Mouse (Mus musculus): ENCODE measurements around the gene Trib3.
"Not testable (repeated sequence)": the region's sequence is repeated elsewhere in the genome, so short reads cannot be mapped to it uniquely, and the experiment has no call there.

Gene Trib3

GRCm38 (mm10) chr2:152343329-152344213 lies at the start of gene Trib3:
Trib3 (minus strand) TSS chr2:152344032.
- peak; percentile 57 for DNase-seq (ENCODE audit: low spot score)

GRCm38 (mm10) chr2:152393225-152394017 lies 49.6 kb upstream of the Trib3 start:
- DNase-seq (ENCODE audit: low spot score) = no peak

DNA sequence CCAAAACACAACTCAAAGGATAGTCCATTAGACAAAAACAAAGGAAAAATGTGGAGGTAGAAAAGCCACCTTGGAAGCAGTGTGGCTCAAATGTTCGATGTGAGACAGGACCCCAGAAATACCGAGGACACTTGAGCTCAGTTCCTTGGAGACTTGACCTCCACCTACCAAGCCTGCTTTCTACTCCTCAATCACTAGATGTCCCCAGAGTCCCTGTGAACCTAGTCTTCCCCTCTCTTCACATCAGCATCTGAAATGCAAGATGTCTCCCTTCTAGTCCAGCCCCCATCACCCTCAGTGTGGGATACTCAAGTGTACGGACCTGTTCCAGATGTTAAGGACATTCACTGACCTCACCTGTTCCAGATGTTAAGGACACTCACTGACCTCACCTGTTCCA lies 49.0 kb upstream of the Trib3 start:
- DNase-seq (ENCODE audit: low spot score) = no peak

DNA sequence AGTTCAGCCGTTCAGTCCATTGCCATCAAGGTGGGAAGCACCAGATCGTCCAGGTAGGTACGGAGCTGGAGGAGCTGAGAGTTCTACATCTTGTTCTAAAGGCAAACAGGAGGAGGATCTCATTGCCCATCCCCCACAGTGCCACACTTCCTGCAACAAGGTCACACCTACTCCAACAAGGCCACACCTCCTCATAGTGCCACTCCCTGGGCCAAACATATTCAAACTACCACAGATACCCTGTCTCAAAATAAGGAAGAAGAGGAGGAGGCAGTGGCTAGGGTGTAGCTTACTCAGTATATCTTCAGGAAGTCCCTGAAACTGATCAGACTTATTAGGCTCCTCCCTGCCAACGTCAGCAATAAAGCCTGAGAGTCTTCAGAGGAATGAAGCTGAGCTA lies 40.4 kb upstream of the Trib3 start:
- DNase-seq (ENCODE audit: low spot score) = no peak

- DNase-seq (ENCODE audit: low spot score) = no peak
Observed at GRCm38 (mm10) chr2:152376345-152376741, 32.5 kb upstream of the Trib3 start, which contains the start of gene Nrsn2. Nrsn2 (minus strand) TSS chr2:152376638.

GRCm38 (mm10) chr2:152375652-152376344 lies 32.0 kb upstream of the Trib3 start:
- no peak for DNase-seq (ENCODE audit: low spot score)

GRCm38 (mm10) chr2:152373547-152373946 lies 29.7 kb upstream of the Trib3 start:
- no peak for DNase-seq (ENCODE audit: low spot score)

DNA sequence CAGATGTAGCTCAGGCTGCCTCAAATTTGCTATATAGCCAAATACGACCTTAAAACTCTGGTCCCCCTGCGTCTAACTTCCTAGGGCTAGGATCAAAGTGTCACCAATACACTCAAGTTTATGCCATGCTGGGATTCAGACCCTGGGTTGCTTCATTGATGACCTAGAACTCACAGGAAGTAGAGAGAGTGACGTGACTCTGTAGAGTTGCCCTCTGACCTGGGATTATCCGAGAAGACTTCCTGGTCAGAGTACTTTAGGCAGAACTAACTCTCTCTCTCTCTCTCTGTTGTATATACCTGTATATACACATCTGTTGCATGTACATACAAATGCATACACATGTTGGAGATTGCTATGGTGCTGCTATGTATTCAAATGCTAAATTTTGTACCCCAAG lies 28.8 kb upstream of the Trib3 start:
- DNase-seq (ENCODE audit: low spot score) = no peak

DNA sequence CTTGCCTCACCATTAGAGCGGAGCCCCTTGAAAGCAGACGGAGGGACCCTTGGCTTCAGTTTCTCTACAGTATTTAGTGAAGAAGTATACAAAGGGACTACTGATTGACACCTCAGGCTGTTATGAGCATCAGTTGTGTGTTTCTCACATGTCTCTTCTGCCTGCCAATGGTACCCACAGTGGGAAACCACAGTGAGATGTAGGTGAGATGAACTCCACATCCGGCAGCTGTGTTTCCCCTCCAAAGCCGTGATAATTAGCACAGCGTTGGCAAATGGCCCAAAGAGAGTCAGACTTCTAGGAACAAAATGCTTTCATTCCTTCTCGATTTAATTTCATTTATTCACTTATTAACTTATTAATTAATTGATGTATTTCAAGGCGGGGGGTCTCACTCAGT lies 28.3 kb upstream of the Trib3 start:
- DNase-seq (ENCODE audit: low spot score) = no peak

DNA sequence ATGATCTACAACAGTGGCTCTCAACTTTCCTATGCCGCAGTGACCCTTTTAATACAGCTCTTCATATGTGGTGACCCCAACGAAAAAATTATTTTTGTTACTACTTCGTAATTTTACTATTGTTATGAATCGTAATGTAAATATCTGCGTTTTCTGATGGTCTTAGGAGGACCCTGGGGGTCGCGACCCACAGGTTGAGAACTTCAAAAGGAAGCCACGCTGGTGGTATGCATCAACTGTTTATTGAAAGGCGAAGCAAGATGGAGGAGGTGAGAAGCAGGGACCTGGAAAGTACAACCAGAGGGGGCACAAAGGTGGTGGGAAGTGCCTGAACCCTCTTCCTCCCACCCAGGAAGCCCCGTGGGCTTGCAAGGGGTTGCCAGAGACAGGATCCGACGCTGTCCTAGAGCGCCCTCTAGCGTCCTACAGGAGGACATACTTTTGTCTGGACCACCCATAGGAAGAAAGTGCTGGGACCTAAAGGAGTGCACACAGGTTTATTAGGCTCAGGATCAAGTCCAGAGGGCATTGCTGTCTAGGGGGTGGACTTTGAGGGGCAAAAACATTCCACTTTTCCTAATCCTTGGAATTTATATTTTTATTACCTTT lies 24.8 kb upstream of the Trib3 start:
- no peak for DNase-seq (ENCODE audit: low spot score)

GRCm38 (mm10) chr2:152367917-152368316 lies 24.1 kb upstream of the Trib3 start:
- DNase-seq (ENCODE audit: low spot score) = no peak

- peak; percentile 60 for DNase-seq (ENCODE audit: low spot score)
Observed at GRCm38 (mm10) chr2:152363245-152364147, 19.7 kb upstream of the Trib3 start.

DNA sequence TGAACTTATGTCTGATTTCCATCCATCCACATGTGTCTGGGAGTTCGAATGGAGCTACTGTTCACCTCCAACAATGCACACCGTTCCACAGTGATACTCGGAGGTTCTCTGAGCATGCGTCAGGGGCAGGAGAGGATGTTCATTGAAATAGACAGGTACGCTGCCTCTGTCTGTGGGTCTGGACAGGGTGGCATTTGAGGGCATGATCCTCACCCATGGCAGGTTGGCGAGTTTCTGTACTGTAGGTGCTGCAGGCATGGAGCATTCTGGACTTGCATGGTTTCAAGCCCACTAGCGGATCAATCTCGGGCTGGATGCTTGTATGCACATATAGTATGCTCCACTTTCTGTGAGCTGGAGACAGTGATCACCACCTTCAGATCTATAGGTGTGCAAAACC lies 17.4 kb upstream of the Trib3 start:
- no peak for DNase-seq (ENCODE audit: low spot score)

GRCm38 (mm10) chr2:152360271-152360775 lies 16.5 kb upstream of the Trib3 start:
- no peak for DNase-seq (ENCODE audit: low spot score)

DNA sequence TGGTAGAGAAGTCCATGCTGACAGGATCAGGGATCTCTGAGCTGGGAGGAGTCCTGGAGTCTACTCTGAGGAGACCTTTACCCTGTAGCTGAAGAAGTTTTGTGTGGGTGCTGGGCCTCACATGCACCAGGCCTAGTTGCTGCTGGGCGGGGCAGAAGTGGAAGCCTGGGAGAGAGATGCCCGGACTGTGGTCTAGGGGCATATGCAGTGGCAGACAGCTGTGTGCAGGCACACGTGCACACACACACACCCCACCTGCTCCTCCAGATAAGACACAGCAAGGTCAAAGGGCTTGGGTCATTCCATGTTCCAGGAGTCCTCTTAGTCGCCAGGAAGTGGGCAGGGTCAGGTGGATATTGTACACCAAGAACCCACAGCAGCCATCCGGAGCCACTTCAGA lies 15.8 kb upstream of the Trib3 start:
- DNase-seq (ENCODE audit: low spot score) = no peak

- DNase-seq (ENCODE audit: low spot score) = not testable (repeated sequence)
Observed at GRCm38 (mm10) chr2:152358977-152359376, 15.1 kb upstream of the Trib3 start.

- no peak for DNase-seq (ENCODE audit: low spot score)
Observed at GRCm38 (mm10) chr2:152357254-152357653, 13.4 kb upstream of the Trib3 start.

GRCm38 (mm10) chr2:152349842-152350540 lies 6.2 kb upstream of the Trib3 start:
- DNase-seq (ENCODE audit: low spot score) = no peak

DNA sequence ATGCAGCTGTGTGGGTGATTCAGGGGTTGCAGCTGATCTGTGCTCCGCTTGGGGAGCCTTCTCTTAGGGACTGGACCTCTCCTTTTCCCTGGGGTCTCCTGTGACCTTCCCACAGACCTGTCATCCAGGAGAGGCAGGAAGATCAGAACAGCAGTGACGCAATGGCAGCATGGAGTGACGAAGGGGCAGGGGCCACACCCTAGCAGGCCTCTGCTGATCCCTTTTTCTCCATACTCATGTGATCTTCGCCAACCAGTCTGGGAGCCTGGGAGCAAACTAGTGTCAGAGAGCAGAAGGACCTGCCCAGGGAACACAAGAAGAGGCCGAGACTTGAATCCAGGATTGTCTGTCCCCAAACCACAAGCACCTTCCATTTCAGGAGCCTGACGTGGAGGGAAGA lies 5.4 kb upstream of the Trib3 start:
- no peak for DNase-seq (ENCODE audit: low spot score)

DNA sequence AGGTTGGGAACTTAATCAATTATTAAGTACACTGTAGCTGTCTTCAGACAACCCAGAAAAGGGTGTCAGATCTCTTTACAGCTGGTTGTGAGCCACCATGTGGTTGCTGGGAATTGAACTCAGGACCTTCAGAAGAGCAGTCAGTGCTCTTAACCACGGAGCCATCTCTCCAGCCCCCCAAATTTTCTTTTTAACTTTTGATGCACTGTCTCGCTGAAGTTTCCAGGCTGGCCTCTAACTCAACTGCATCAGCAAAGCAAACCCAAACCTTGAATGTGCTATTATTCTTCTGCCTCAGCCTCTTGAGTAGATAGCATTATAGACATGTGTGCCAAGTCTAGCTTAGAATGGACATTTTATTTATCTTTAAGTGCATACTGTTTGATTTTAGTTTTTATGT lies 3.9 kb upstream of the Trib3 start:
- DNase-seq (ENCODE audit: low spot score) = no peak

Measured in spleen, adult 12 weeks (tissue).